Mouse (Mus musculus) ES-Bruce4 (cell line): ENCODE results near the gene Hist1h2br. TPM values are rescaled to one million over a fixed set of nuclear protein-coding genes. Genes with fewer than 3 reads are reported as not detected.
"Not testable (repeated sequence)": the region's sequence is repeated elsewhere in the genome, so short reads cannot be mapped to it uniquely, and the experiment has no call there.

Experiments used
- H3K27ac ChIP-seq: 2 replicates; pipeline ENCODE4 v1.5.1; 2012; ENCODE audit warnings: low read length, inconsistent platforms; ENCODE audit not compliant: insufficient read depth
- H3K27me3 ChIP-seq: 2 replicates; pipeline ENCODE4 v1.6.1; 2012; ENCODE audit warnings: mild to moderate bottlenecking, low read length, inconsistent platforms; ENCODE audit not compliant: control insufficient read depth, poor library complexity, insufficient read depth, severe bottlenecking
- H3K36me3 ChIP-seq: 2 replicates; pipeline ENCODE4 v1.6.1; 2012; ENCODE audit warnings: inconsistent platforms, mild to moderate bottlenecking, low read length, moderate library complexity; ENCODE audit not compliant: control insufficient read depth, poor library complexity, insufficient read depth, severe bottlenecking
- H3K4me1 ChIP-seq: one replicate; pipeline ENCODE4 v1.8.1; 2011; ENCODE audit warnings: low read length; ENCODE audit not compliant: control insufficient read depth, insufficient read depth
- H3K4me3 ChIP-seq: 2 replicates; pipeline ENCODE4 v1.5.1; 2011; ENCODE audit warnings: low read depth, mild to moderate bottlenecking, low read length
- H3K9ac ChIP-seq: 2 replicates; pipeline ENCODE4 v1.6.1; 2012; ENCODE audit warnings: low read depth, mild to moderate bottlenecking, inconsistent platforms; ENCODE audit not compliant: poor library complexity, severe bottlenecking
- H3K9me3 ChIP-seq: replicated peaks from 2 replicates; pipeline ENCODE4 v1.6.1; 2012; ENCODE audit warnings: mild to moderate bottlenecking, low read length, inconsistent platforms; ENCODE audit not compliant: control insufficient read depth, poor library complexity, insufficient read depth, severe bottlenecking
- CTCF ChIP-seq: IDR thresholded peaks from one replicate; pipeline ENCODE4 v1.8.1; 2011; ENCODE audit warnings: low read depth, low read length
- EP300 ChIP-seq: IDR thresholded peaks from 2 replicates; pipeline ENCODE4 v1.6.1; 2011; ENCODE audit warnings: low read depth, low read length; ENCODE audit not compliant: insufficient read depth
- POLR2A ChIP-seq: IDR thresholded peaks from one replicate; pipeline ENCODE4 v1.8.1; 2011; ENCODE audit warnings: low read length; ENCODE audit not compliant: insufficient read depth
- polyA plus RNA-seq: library from polyadenylated mRNA; stranded (reverse); fragments of >200 nt; gene quantifications from 2 replicates; pipeline ENCODE4 v1.2.4, GENCODE M21; 2011; ENCODE audit warnings: low read depth; ENCODE audit not compliant: missing spikeins, insufficient read depth, insufficient read length

The Hist1h2br gene
- polyA plus RNA-seq, 1 experiment = 27.4 TPM

GRCm38 (mm10) chr13:21789925-21790324 lies 43.6 kb upstream of the Hist1h2br start:
- H3K4me3 ChIP-seq = no peak overlapping the region
- no peak overlapping the region for H3K9ac ChIP-seq
- H3K9me3 ChIP-seq = no peaks in the 10 kb centered on the region
- H3K27me3 ChIP-seq = no peaks in the 10 kb centered on the region
- no peak overlapping the region for H3K27ac ChIP-seq
- no peak for TF ChIP-seq EP300
- no peak for TF ChIP-seq POLR2A
- no peak for TF ChIP-seq CTCF
- peaks cover 1% of the 10 kb centered on the region for H3K4me1 ChIP-seq
- no peaks in the 10 kb centered on the region for H3K36me3 ChIP-seq

GRCm38 (mm10) chr13:21790601-21791283 lies 42.8 kb upstream of the Hist1h2br start:
- Histone ChIP-seq H3K9ac (peak overlapping the region; percentile 83), H3K27ac (no peak overlapping the region)

GRCm38 (mm10) chr13:21795584-21795983 lies 38.0 kb upstream of the Hist1h2br start:
- TF ChIP-seq EP300 = no peak
- no peak for TF ChIP-seq POLR2A
- no peak for TF ChIP-seq CTCF
- H3K27me3 ChIP-seq = no peaks in the 10 kb centered on the region
- H3K27ac ChIP-seq = no peak overlapping the region
- no peaks in the 10 kb centered on the region for H3K9me3 ChIP-seq
- H3K9ac ChIP-seq = no peak overlapping the region
- H3K4me3 ChIP-seq = no peak overlapping the region
- H3K4me1 ChIP-seq = no peaks in the 10 kb centered on the region
- no peaks in the 10 kb centered on the region for H3K36me3 ChIP-seq

More at GRCm38 (mm10) chr13:21790601-21791283, 42.8 kb upstream of the Hist1h2br start:
- H3K4me1 ChIP-seq = peaks cover 1% of the 10 kb centered on the region
- H3K4me3 ChIP-seq = no peak overlapping the region
- H3K9me3 ChIP-seq = no peaks in the 10 kb centered on the region
- no peaks in the 10 kb centered on the region for H3K36me3 ChIP-seq
- TF ChIP-seq CTCF (no peak), EP300 (no peak), POLR2A (no peak)
- H3K27me3 ChIP-seq = no peaks in the 10 kb centered on the region

DNA sequence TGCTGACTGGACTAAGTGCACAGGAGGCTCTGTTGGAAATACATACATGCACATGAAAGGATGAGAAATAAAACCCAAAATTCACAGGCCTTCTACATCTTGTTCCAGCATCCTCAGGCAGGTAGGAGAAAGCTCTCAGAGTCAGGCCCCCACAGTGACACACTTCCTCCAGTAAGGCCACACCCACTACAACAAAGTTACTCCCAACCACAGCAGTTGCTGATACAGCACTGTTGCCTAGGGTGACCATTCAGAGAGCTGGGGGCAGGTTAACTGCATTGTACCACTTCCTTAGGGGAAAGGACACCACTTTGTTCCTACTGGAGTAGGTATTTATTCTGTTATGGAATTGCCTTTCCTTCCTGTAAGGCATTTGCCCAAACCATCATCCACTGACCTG lies 36.4 kb upstream of the Hist1h2br start:
- H3K4me1 ChIP-seq, H3K9me3 ChIP-seq, H3K27ac ChIP-seq, H3K27me3 ChIP-seq, H3K36me3 ChIP-seq, H3K9ac ChIP-seq, H3K4me3 ChIP-seq: not testable (repeated sequence)

DNA sequence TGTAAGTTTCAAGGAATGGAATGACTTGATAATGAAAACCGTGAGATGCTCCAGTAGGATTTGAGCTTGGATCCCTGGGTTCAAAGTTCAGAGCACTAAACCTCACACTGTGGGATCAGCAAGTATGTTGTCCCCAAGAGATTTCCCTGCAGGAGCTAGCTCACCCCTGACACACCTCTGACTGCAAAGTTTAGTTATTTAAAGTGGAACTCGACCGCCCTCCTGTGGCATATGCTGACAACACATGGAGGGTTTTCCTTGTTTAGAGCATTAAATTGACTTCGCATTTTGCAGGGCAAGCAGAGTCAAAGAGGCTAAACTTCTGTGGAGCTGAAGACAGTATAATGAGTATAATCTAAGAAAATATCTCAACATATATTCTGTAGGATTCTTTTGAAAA lies 30.5 kb upstream of the Hist1h2br start:
- not testable (repeated sequence) for H3K36me3 ChIP-seq, H3K4me1 ChIP-seq, H3K4me3 ChIP-seq, H3K9ac ChIP-seq, H3K9me3 ChIP-seq, H3K27me3 ChIP-seq, H3K27ac ChIP-seq

- H3K4me1 ChIP-seq, H3K9me3 ChIP-seq, H3K27me3 ChIP-seq, H3K36me3 ChIP-seq, H3K9ac ChIP-seq, H3K27ac ChIP-seq, H3K4me3 ChIP-seq: not testable (repeated sequence)
Observed at GRCm38 (mm10) chr13:21810073-21810472, 23.5 kb upstream of the Hist1h2br start, which contains the start of the genes Hist1h2bq and Hist1h2ao. TSS of gene Hist1h2bq (minus strand) at chr13:21810197. TSS of gene Hist1h2ao (plus strand) at chr13:21810465.

DNA sequence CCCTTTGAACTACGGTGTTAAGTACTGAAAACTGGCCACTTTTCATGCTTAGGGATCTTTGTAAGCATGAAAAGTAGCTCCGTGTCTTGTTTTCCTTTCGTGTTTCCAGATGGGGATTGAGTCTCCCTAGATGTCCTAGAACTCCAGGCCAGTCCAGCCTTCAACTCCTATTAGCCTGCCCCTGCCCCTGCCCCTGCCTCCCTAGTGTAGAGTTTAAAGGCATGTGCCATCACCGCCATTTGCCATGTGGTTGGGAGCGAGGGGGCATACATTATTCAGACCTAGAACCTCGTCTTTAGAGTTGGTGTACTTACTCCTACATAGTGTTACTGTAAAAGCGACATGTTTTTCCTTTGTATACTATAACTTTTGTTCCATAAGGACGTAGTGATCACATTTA lies 22.5 kb upstream of the Hist1h2br start:
- H3K9me3 ChIP-seq, H3K27ac ChIP-seq, H3K27me3 ChIP-seq, H3K4me3 ChIP-seq, H3K36me3 ChIP-seq, H3K4me1 ChIP-seq, H3K9ac ChIP-seq: not testable (repeated sequence)

- H3K27ac ChIP-seq = peak within 1 kb of the TSS; percentile 48
- not testable (repeated sequence) for H3K4me3 ChIP-seq
- peak within 1 kb of the TSS; percentile 68; the same call in 1 of the 2 replicates for H3K9ac ChIP-seq
Observed at GRCm38 (mm10) chr13:21811539-21811938, 22.0 kb upstream of the Hist1h2br start, which contains the start of gene Hist1h4m. TSS of gene Hist1h4m (plus strand) at chr13:21811746.

DNA sequence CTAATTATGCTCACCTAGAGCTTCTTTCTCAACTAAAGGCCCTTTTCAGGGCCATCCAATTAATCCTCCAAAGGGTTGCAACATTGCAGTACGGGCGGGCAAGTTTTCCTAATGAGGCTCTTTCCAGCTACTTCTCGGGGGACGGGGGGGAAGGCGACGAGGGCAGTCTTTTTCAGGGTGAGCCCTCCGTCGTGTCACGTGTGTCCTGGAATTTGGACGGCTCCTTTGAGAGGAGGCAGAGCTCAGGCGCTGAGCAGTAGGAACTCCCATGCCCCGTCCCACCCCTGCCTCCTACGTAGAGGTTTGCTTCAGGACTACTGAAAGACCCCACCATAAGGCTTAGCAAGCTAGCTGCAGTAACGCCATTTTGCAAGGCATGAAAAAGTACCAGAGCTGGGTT lies 21.5 kb upstream of the Hist1h2br start:
- not testable (repeated sequence) for H3K9me3 ChIP-seq, H3K27me3 ChIP-seq, H3K36me3 ChIP-seq, H3K4me1 ChIP-seq, H3K4me3 ChIP-seq
- H3K27ac ChIP-seq = peak overlapping the region; percentile 48
- H3K9ac ChIP-seq = peak overlapping the region; percentile 68; the same call in 1 of the 2 replicates

More at GRCm38 (mm10) chr13:21811539-21811938, 22.0 kb upstream of the Hist1h2br start, which contains the start of gene Hist1h4m:
- H3K9me3 ChIP-seq, H3K36me3 ChIP-seq, H3K27me3 ChIP-seq, H3K4me1 ChIP-seq: not testable (repeated sequence)
